Mouse (Mus musculus) kidney, embryonic 16.5 days (tissue): ENCODE measurements at regions not wholly inside any gene's neighbourhood (a gene's known extent, or its start where the extent isn't known, plus 50 kb on each side); places are given as distances from the start of the nearest gene placed in this dataset.
A peak's percentile ranks its signal among the peaks of the same experiment; 100 is the strongest.

Source experiments
- ATAC-seq: fragments of 200-750 bp; cut with Nextera tagmentation; 2 replicates; pipeline ENCODE4 v1.8.0; 2017; ENCODE audit warnings: moderate TSS enrichment; ENCODE audit not compliant: low FRiP score, low TSS enrichment
- H3K27ac ChIP-seq: fragments of 300-500 bp; sonication (generic); 2 replicates; pipeline ENCODE4 v1.5.1; 2014; ENCODE audit warnings: low read length
- H3K27me3 ChIP-seq: fragments of 300-500 bp; sonication (generic); 2 replicates; pipeline ENCODE4 v1.6.1; 2014; ENCODE audit warnings: low read length, control low read depth, mixed read lengths; ENCODE audit not compliant: insufficient read depth
- H3K36me3 ChIP-seq: fragments of 300-500 bp; sonication (generic); 2 replicates; pipeline ENCODE4 v1.6.1; 2014; ENCODE audit warnings: low read length, control low read depth, mixed read lengths; ENCODE audit not compliant: insufficient read depth
- H3K4me1 ChIP-seq: fragments of 300-500 bp; sonication (generic); 2 replicates; pipeline ENCODE4 v1.6.1; 2014; ENCODE audit warnings: low read length, control low read depth, mixed read lengths; ENCODE audit not compliant: insufficient read depth
- H3K4me2 ChIP-seq: fragments of 300-500 bp; sonication (generic); replicated peaks from 2 replicates; pipeline ENCODE4 v1.6.1; 2014; ENCODE audit warnings: low read depth, low read length
- H3K4me3 ChIP-seq: fragments of 300-500 bp; sonication (generic); 2 replicates; pipeline ENCODE4 v1.5.1; 2014; ENCODE audit warnings: mild to moderate bottlenecking, low read length
- H3K9ac ChIP-seq: fragments of 300-500 bp; sonication (generic); replicated peaks from 2 replicates; pipeline ENCODE4 v1.6.1; 2014; ENCODE audit warnings: low read length
- H3K9me3 ChIP-seq: fragments of 300-500 bp; sonication (generic); 2 replicates; pipeline ENCODE4 v1.6.1; 2016; ENCODE audit warnings: low read length, control low read depth
- WGBS: fragments of 180-500 bp; shearing (Covaris S2); extraction: QIAGEN DNeasy Blood & Tissue Kit; methylation state at CpG from one replicate; pipeline ENCODE4 v1.1.7; 2014; 5-methylcytosine and 5-hydroxymethylcytosine counted together

GRCm38 (mm10) chr9:72166084-72166483 lies 54.4 kb upstream of the Tcf12 start:
- 80% methylated on average over 5 of the region's 5 CpGs for WGBS
- H3K4me1 ChIP-seq: peaks cover 12% of the 10 kb centered on the region
- ATAC-seq: no peak
- no peaks in the 10 kb centered on the region for H3K9me3 ChIP-seq
- H3K27ac ChIP-seq: no peak overlapping the region
- H3K9ac ChIP-seq: no peak overlapping the region
- H3K27me3 ChIP-seq: no peaks in the 10 kb centered on the region
- H3K4me2 ChIP-seq: no peak overlapping the region
- H3K4me3 ChIP-seq: no peak overlapping the region
- H3K36me3 ChIP-seq: no peaks in the 10 kb centered on the region

GRCm38 (mm10) chr9:72166611-72167010 lies 54.9 kb upstream of the Tcf12 start:
- Histone ChIP-seq H3K9ac (no peak overlapping the region), H3K27ac (no peak overlapping the region), H3K4me3 (no peak overlapping the region), H3K4me1 (peaks cover 12% of the 10 kb centered on the region), H3K27me3 (no peaks in the 10 kb centered on the region), H3K4me2 (no peak overlapping the region), H3K9me3 (no peaks in the 10 kb centered on the region), H3K36me3 (no peaks in the 10 kb centered on the region)
- ATAC-seq: no peak
- WGBS: 74% methylated on average over 5 of the region's 5 CpGs

- Histone ChIP-seq H3K4me1 (peaks cover 12% of the 10 kb centered on the region), H3K27ac (no peak overlapping the region), H3K9ac (no peak overlapping the region; the same call in 1 of the 2 replicates), H3K36me3 (no peaks in the 10 kb centered on the region), H3K27me3 (no peaks in the 10 kb centered on the region), H3K4me3 (peak overlapping the region; percentile 44; the same call in 1 of the 2 replicates), H3K9me3 (no peaks in the 10 kb centered on the region), H3K4me2 (peak overlapping the region; percentile 69)
- 62% methylated on average over 5 of the region's 5 CpGs for WGBS
- ATAC-seq: no peak
Measured at GRCm38 (mm10) chr9:72169231-72169630, 57.6 kb upstream of the Tcf12 start.

GRCm38 (mm10) chr9:72169728-72170188 lies 58.1 kb upstream of the Tcf12 start:
- 4% methylated on average over 12 of the region's 12 CpGs for WGBS
- Histone ChIP-seq H3K4me2 (peak overlapping the region; percentile 69), H3K4me1 (peaks cover 12% of the 10 kb centered on the region), H3K27me3 (no peaks in the 10 kb centered on the region), H3K36me3 (no peaks in the 10 kb centered on the region), H3K4me3 (peak overlapping the region; percentile 44), H3K27ac (peak overlapping the region; percentile 44; the same call in 1 of the 2 replicates), H3K9me3 (no peaks in the 10 kb centered on the region), H3K9ac (peak overlapping the region; percentile 67)
- ATAC-seq: peak; percentile 86; the same call in 1 of the 2 replicates

- Histone ChIP-seq H3K4me1 (peaks cover 12% of the 10 kb centered on the region), H3K9ac (peak overlapping the region; percentile 67), H3K4me3 (peak overlapping the region; percentile 44), H3K36me3 (no peaks in the 10 kb centered on the region), H3K4me2 (peak overlapping the region; percentile 69), H3K27me3 (no peaks in the 10 kb centered on the region), H3K27ac (peak overlapping the region; percentile 44; the same call in 1 of the 2 replicates), H3K9me3 (no peaks in the 10 kb centered on the region)
- ATAC-seq: no peak
- WGBS: 5% methylated on average over 9 of the region's 9 CpGs
Measured at GRCm38 (mm10) chr9:72170235-72170634, 58.6 kb upstream of the Tcf12 start.

- Histone ChIP-seq H3K27ac (no peak overlapping the region), H3K27me3 (no peaks in the 10 kb centered on the region), H3K4me3 (no peak overlapping the region), H3K4me1 (peaks cover 12% of the 10 kb centered on the region), H3K9ac (no peak overlapping the region), H3K4me2 (no peak overlapping the region), H3K36me3 (no peaks in the 10 kb centered on the region), H3K9me3 (no peaks in the 10 kb centered on the region)
- ATAC-seq: no peak
- 100% methylated on average over 1 of the region's 1 CpGs for WGBS
Measured at GRCm38 (mm10) chr9:72172331-72172730, 60.7 kb upstream of the Tcf12 start.

GRCm38 (mm10) chr9:72180972-72181371 lies 69.3 kb upstream of the Tcf12 start:
- Histone ChIP-seq H3K36me3 (no peaks in the 10 kb centered on the region), H3K27ac (no peak overlapping the region), H3K4me1 (no peaks in the 10 kb centered on the region), H3K27me3 (no peaks in the 10 kb centered on the region), H3K9ac (no peak overlapping the region), H3K4me3 (no peak overlapping the region), H3K4me2 (no peak overlapping the region), H3K9me3 (no peaks in the 10 kb centered on the region)
- no peak for ATAC-seq
- WGBS: 57% methylated on average over 6 of the region's 6 CpGs

GRCm38 (mm10) chr9:72183336-72183735 lies 71.7 kb upstream of the Tcf12 start:
- no peak overlapping the region for H3K27ac ChIP-seq
- no peaks in the 10 kb centered on the region for H3K27me3 ChIP-seq
- WGBS: 94% methylated on average over 10 of the region's 10 CpGs
- H3K9me3 ChIP-seq: no peaks in the 10 kb centered on the region
- H3K36me3 ChIP-seq: no peaks in the 10 kb centered on the region
- no peak overlapping the region for H3K9ac ChIP-seq
- H3K4me1 ChIP-seq: no peaks in the 10 kb centered on the region
- H3K4me3 ChIP-seq: no peak overlapping the region
- no peak overlapping the region for H3K4me2 ChIP-seq
- ATAC-seq: no peak

GRCm38 (mm10) chr9:72183925-72184324 lies 72.3 kb upstream of the Tcf12 start:
- H3K4me2 ChIP-seq: no peak overlapping the region
- 80% methylated on average over 10 of the region's 10 CpGs for WGBS
- ATAC-seq: no peak
- H3K9ac ChIP-seq: no peak overlapping the region
- H3K4me3 ChIP-seq: no peak overlapping the region
- H3K27ac ChIP-seq: no peak overlapping the region
- no peaks in the 10 kb centered on the region for H3K36me3 ChIP-seq
- H3K4me1 ChIP-seq: no peaks in the 10 kb centered on the region
- no peaks in the 10 kb centered on the region for H3K27me3 ChIP-seq
- H3K9me3 ChIP-seq: no peaks in the 10 kb centered on the region

GRCm38 (mm10) chr9:72189867-72190266 lies 78.2 kb upstream of the Tcf12 start:
- no peak for ATAC-seq
- no peaks in the 10 kb centered on the region for H3K27me3 ChIP-seq
- H3K9ac ChIP-seq: no peak overlapping the region
- no peak overlapping the region for H3K4me2 ChIP-seq
- H3K4me3 ChIP-seq: no peak overlapping the region
- no peaks in the 10 kb centered on the region for H3K36me3 ChIP-seq
- H3K4me1 ChIP-seq: peaks cover 3% of the 10 kb centered on the region; the same call in 1 of the 2 replicates
- H3K9me3 ChIP-seq: 0 out of 2 replicates have a peak, but pooled peaks cover 2% of the 10 kb centered on the region
- WGBS: 84% methylated on average over 7 of the region's 7 CpGs
- H3K27ac ChIP-seq: no peak overlapping the region
